Mouse (Mus musculus) midbrain, embryonic 13.5 days (tissue): ENCODE data around the gene Olfr984. TPM values are rescaled to one million over a fixed set of nuclear protein-coding genes. Genes with fewer than 3 reads are reported as not detected.

Experiments used
- ATAC-seq: fragments of 200-750 bp; cut with Nextera tagmentation; 2 replicates; pipeline ENCODE4 v1.8.0; 2017; ENCODE audit warnings: mild to moderate bottlenecking, moderate TSS enrichment, moderate library complexity
- H3K27ac ChIP-seq: fragments of 300-500 bp; sonication (generic); 2 replicates; pipeline ENCODE4 v1.5.1; 2015; ENCODE audit warnings: inconsistent platforms, mild to moderate bottlenecking, moderate library complexity
- H3K27me3 ChIP-seq: fragments of 300-500 bp; sonication (generic); 2 replicates; pipeline ENCODE4 v1.6.1; 2015; ENCODE audit warnings: mild to moderate bottlenecking, inconsistent platforms
- H3K36me3 ChIP-seq: fragments of 300-500 bp; sonication (generic); 2 replicates; pipeline ENCODE4 v1.6.1; 2015; ENCODE audit warnings: mild to moderate bottlenecking, inconsistent platforms
- H3K4me1 ChIP-seq: fragments of 300-500 bp; sonication (generic); replicated peaks from 2 replicates; pipeline ENCODE4 v1.6.1; 2015; ENCODE audit warnings: inconsistent platforms
- H3K4me2 ChIP-seq: fragments of 300-500 bp; sonication (generic); replicated peaks from 2 replicates; pipeline ENCODE4 v1.6.1; 2015; ENCODE audit warnings: moderate library complexity, mild to moderate bottlenecking, inconsistent platforms
- H3K4me3 ChIP-seq: fragments of 300-500 bp; sonication (generic); replicated peaks from 2 replicates; pipeline ENCODE4 v1.5.1; 2015; ENCODE audit warnings: mild to moderate bottlenecking, inconsistent platforms
- H3K9ac ChIP-seq: fragments of 300-500 bp; sonication (generic); replicated peaks from 2 replicates; pipeline ENCODE4 v1.6.1; 2015; ENCODE audit warnings: mild to moderate bottlenecking, inconsistent platforms
- H3K9me3 ChIP-seq: fragments of 300-500 bp; sonication (generic); 2 replicates; pipeline ENCODE4 v1.6.1; 2016; ENCODE audit warnings: mild to moderate bottlenecking, inconsistent platforms
- WGBS: fragments of 180-500 bp; shearing (Covaris S2); methylation state at CpG from one replicate; pipeline ENCODE4 v1.1.7; 2015; 5-methylcytosine and 5-hydroxymethylcytosine counted together
- polyA plus RNA-seq: library from polyadenylated mRNA; unstranded; fragments of >200 nt; fragmentation: Nextera tagmentation; extraction: Ambion mirVana; gene quantifications from 2 replicates; pipeline ENCODE4 v1.2.1, GENCODE M21; 2015

The Olfr984 gene
- polyA plus RNA-seq, 1 experiment from 2014 or later = not detected

GRCm38 (mm10) chr9:40050138-40050537 lies 63.9 kb downstream of the Olfr984 start:
- H3K9me3 ChIP-seq = no peaks in the 10 kb centered on the region
- ATAC-seq = no peak
- H3K27ac ChIP-seq = no peak overlapping the region
- no peaks in the 10 kb centered on the region for H3K36me3 ChIP-seq
- H3K4me3 ChIP-seq = no peak overlapping the region
- H3K9ac ChIP-seq = no peak overlapping the region
- WGBS = 97% methylated on average over 19 of the region's 19 CpGs
- no peaks in the 10 kb centered on the region for H3K27me3 ChIP-seq
- H3K4me1 ChIP-seq = no peaks in the 10 kb centered on the region
- H3K4me2 ChIP-seq = no peak overlapping the region

Other genes with a start within 250 kb of the Olfr984 start
- gene Olfr972, start 247.8 kb downstream of the Olfr984 start, polyA plus RNA-seq = not detected in 2 replicates
- gene Olfr229, start 206.9 kb downstream of the Olfr984 start, polyA plus RNA-seq = not detected in 2 replicates
- gene Olfr974, start 176.7 kb downstream of the Olfr984 start, polyA plus RNA-seq = not detected in 2 replicates
- 0.05 TPM in 1 of 2 replicates, not detected in the other for gene Olfr975, start 162.2 kb downstream of the Olfr984 start, polyA plus RNA-seq
- gene Olfr976, start 153.1 kb downstream of the Olfr984 start, polyA plus RNA-seq = not detected in 2 replicates
- not detected in 2 replicates for gene Olfr978, start 122.1 kb downstream of the Olfr984 start, polyA plus RNA-seq
- gene Olfr979, start 110.7 kb downstream of the Olfr984 start, polyA plus RNA-seq = not detected in 2 replicates
- gene Olfr980, start 104.6 kb downstream of the Olfr984 start, polyA plus RNA-seq = not detected in 2 replicates
- not detected in 2 replicates for gene Olfr981, start 92.7 kb downstream of the Olfr984 start, polyA plus RNA-seq
- not detected in 2 replicates for gene Olfr982, start 40.4 kb downstream of the Olfr984 start, polyA plus RNA-seq
- gene Olfr983, start 20.6 kb downstream of the Olfr984 start, polyA plus RNA-seq = not detected in 2 replicates
- not detected in 2 replicates for gene Olfr985, start 16.0 kb upstream of the Olfr984 start, polyA plus RNA-seq
- not detected in 2 replicates for gene Tmem225, start 33.9 kb upstream of the Olfr984 start, polyA plus RNA-seq
- 0.08 TPM in 1 of 2 replicates, not detected in the other for gene Olfr986, start 66.7 kb upstream of the Olfr984 start, polyA plus RNA-seq
- gene Zfp202, start 78.1 kb upstream of the Olfr984 start, polyA plus RNA-seq = 9.5 and 9.6 TPM in 2 replicates
- gene Scn3b, start 155.0 kb upstream of the Olfr984 start, polyA plus RNA-seq = 86.5 and 89.4 TPM in 2 replicates